Mouse (Mus musculus) small intestine, adult 2 months (tissue): Measurements from ENCODE around the gene Rpl23. TPM values are rescaled to one million over a fixed set of nuclear protein-coding genes. Genes with fewer than 3 reads are reported as not detected.
A peak's percentile ranks its signal among the peaks of the same experiment; 100 is the strongest.

Experiments
- H3K27ac ChIP-seq: fragments of 200-500 bp; 2 replicates; pipeline ENCODE4 v1.5.1; 2012; ENCODE audit warnings: low read depth, low read length, control low read depth, inconsistent platforms; ENCODE audit not compliant: insufficient read depth
- H3K27me3 ChIP-seq: fragments of 200-500 bp; 2 replicates; pipeline ENCODE4 v1.6.1; 2012; ENCODE audit warnings: mild to moderate bottlenecking, moderate library complexity, low read length, inconsistent platforms; ENCODE audit not compliant: control insufficient read depth, insufficient read depth
- H3K36me3 ChIP-seq: fragments of 200-500 bp; 2 replicates; pipeline ENCODE4 v1.6.1; 2012; ENCODE audit warnings: mild to moderate bottlenecking, low read length, control low read depth, inconsistent platforms; ENCODE audit not compliant: control insufficient read depth, insufficient read depth
- H3K4me1 ChIP-seq: fragments of 200-500 bp; 2 replicates; pipeline ENCODE4 v1.6.1; 2012; ENCODE audit warnings: low read length, inconsistent platforms, mixed read lengths; ENCODE audit not compliant: control insufficient read depth, insufficient read depth, insufficient read length
- H3K4me3 ChIP-seq: fragments of 200-500 bp; 2 replicates; pipeline ENCODE4 v1.5.1; 2012; ENCODE audit warnings: low read depth, mild to moderate bottlenecking, control low read depth, inconsistent platforms, low read length, moderate library complexity
- CTCF ChIP-seq: fragments of 200-500 bp; IDR thresholded peaks from 2 replicates; pipeline ENCODE4 v1.5.1; 2012; ENCODE audit warnings: low read depth, mild to moderate bottlenecking, control low read depth, inconsistent platforms, low read length, moderate library complexity, mixed read lengths; ENCODE audit not compliant: insufficient replicate concordance, insufficient read length; ENCODE audit errors: extremely low read depth
- POLR2A ChIP-seq: fragments of 200-500 bp; IDR thresholded peaks from 2 replicates; pipeline ENCODE4 v1.6.1; 2012; ENCODE audit warnings: low read depth, mild to moderate bottlenecking, control low read depth, inconsistent platforms, low read length, moderate library complexity
- WGBS: fragments of 180-500 bp; shearing (Covaris S2); methylation state at CpG from one replicate; pipeline ENCODE4 v1.1.7; 2018; 5-methylcytosine and 5-hydroxymethylcytosine counted together
- polyA plus RNA-seq: library from polyadenylated mRNA; depleted of rRNA; stranded (reverse); fragments of >200 nt; gene quantifications from 2 replicates; pipeline ENCODE4 v1.2.3, GENCODE M21; 2012; rRNA removed

The Rpl23 gene
- 10.2 and 22.0 TPM in 2 replicates for polyA plus RNA-seq

GRCm38 (mm10) chr11:97781832-97782563, at the start of gene Rpl23:
Rpl23 (minus strand) TSS chr11:97782437.
- H3K4me3 ChIP-seq: peak within 1 kb of the TSS; percentile 96
- peaks cover 10% of the 10 kb centered on the region; the same call in 1 of the 2 replicates for H3K4me1 ChIP-seq
- peaks cover 35% of the 10 kb centered on the region for H3K36me3 ChIP-seq
- H3K27ac ChIP-seq: peak within 1 kb of the TSS; percentile 60
- WGBS: under 1% methylated on average over 67 of the region's 67 CpGs
- H3K27me3 ChIP-seq: no peaks in the 10 kb centered on the region
- TF ChIP-seq CTCF: no peak
- peak; percentile 81 for TF ChIP-seq POLR2A

- TF ChIP-seq CTCF (no peak), POLR2A (no peak)
- Histone ChIP-seq H3K27ac (no peak overlapping the region), H3K4me3 (no peak overlapping the region), H3K4me1 (peaks cover 14% of the 10 kb centered on the region; the same call in 1 of the 2 replicates), H3K36me3 (peaks cover 73% of the 10 kb centered on the region), H3K27me3 (no peaks in the 10 kb centered on the region)
- WGBS: 75% methylated on average over 11 of the region's 11 CpGs
Measured at GRCm38 (mm10) chr11:97832001-97832400, 49.8 kb upstream of the Rpl23 start.

GRCm38 (mm10) chr11:97830501-97830900, 48.3 kb upstream of the Rpl23 start:
- H3K36me3 ChIP-seq: peaks cover 74% of the 10 kb centered on the region
- H3K27ac ChIP-seq: peak overlapping the region; percentile 44; the same call in 1 of the 2 replicates
- H3K4me1 ChIP-seq: peaks cover 27% of the 10 kb centered on the region
- WGBS: 76% methylated on average over 6 of the region's 6 CpGs
- TF ChIP-seq CTCF: no peak
- TF ChIP-seq POLR2A: no peak
- no peaks in the 10 kb centered on the region for H3K27me3 ChIP-seq
- H3K4me3 ChIP-seq: no peak overlapping the region

DNA sequence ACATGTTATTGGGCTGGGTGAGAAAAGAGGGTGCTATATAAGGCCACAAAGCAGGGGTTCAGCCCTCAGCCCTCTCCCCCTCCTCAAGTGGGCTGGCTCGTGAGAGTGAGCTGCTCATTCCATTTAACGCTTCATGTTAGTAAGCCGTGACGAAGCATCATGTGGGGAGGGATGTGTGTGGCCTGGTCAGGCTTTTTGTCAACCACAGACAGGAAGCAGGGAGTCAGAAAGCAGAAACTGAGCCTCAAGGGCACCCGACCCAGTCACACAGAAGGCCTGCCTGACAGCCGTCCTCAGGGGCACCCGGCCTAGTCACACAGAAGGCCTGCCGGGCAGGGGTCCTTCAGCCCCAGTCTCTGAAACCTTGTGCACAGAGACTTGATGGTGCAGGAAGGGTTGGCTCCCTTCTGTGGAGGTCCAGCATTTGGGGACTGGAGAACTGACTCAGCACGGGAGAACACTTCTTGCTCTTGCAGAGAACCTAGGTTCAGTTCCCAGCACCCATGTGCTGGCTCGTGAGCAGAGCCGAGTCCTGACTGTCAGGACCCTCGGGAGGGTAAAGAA, 47.8 kb upstream of the Rpl23 start:
- WGBS: 81% methylated on average over 12 of the region's 12 CpGs
- peak overlapping the region; percentile 44 for H3K27ac ChIP-seq
- H3K27me3 ChIP-seq: no peaks in the 10 kb centered on the region
- TF ChIP-seq POLR2A (no peak), CTCF (no peak)
- peaks cover 31% of the 10 kb centered on the region for H3K4me1 ChIP-seq
- H3K36me3 ChIP-seq: peaks cover 75% of the 10 kb centered on the region
- no peak overlapping the region for H3K4me3 ChIP-seq

GRCm38 (mm10) chr11:97829365-97829764, 47.1 kb upstream of the Rpl23 start:
- WGBS: 78% methylated on average over 7 of the region's 7 CpGs
- Histone ChIP-seq H3K4me3 (no peak overlapping the region), H3K36me3 (peaks cover 75% of the 10 kb centered on the region), H3K27me3 (no peaks in the 10 kb centered on the region), H3K27ac (no peak overlapping the region), H3K4me1 (peaks cover 37% of the 10 kb centered on the region)
- no peak for TF ChIP-seq CTCF
- TF ChIP-seq POLR2A: no peak

DNA sequence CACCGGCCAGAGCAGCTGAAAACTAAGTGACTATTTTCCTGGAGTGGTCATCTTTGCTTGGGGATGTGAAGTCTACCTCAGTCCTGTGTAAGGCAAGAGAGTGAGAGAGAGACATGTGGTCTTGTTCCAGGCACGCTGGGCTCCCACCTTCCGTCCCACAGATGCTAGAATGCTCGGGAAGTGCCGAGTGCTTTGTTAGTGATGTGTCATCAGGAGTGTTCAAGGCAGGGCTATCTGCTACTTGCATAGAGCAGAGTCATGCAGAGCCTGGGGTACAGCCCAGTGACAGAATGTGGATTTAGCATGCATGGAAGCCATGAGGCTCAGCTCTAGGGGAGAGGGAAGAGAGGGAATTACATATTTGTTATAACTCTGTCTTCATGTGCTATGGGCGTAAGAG, 45.4 kb upstream of the Rpl23 start:
- H3K27me3 ChIP-seq: no peaks in the 10 kb centered on the region
- WGBS: 93% methylated on average over 6 of the region's 6 CpGs
- peaks cover 72% of the 10 kb centered on the region for H3K36me3 ChIP-seq
- H3K4me1 ChIP-seq: peaks cover 49% of the 10 kb centered on the region
- H3K27ac ChIP-seq: no peak overlapping the region
- no peak for TF ChIP-seq CTCF
- no peak for TF ChIP-seq POLR2A
- no peak overlapping the region for H3K4me3 ChIP-seq

DNA sequence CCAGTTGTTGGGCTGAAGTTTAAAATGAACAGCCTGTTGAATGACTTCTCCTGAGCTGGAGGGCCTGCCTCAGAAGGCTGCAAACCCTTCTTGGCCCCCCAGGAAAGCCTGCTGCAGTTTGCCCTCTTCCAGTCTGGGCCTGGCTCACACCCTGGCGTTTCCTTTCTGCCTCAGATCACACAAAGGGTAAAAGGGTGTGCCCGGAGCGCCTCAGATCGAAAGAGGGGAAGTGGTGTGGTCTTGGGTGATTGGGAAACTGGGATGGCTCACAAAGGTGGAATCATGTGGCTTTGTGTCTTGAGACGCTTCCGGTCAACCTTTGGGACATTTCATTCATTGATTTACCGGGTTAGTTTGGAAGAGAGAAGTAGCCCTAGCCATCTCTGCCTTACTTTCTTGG, 44.2 kb upstream of the Rpl23 start:
- 28% methylated on average over 7 of the region's 7 CpGs for WGBS
- peak overlapping the region; percentile 76 for H3K27ac ChIP-seq
- TF ChIP-seq POLR2A: no peak
- no peak for TF ChIP-seq CTCF
- peaks cover 53% of the 10 kb centered on the region for H3K4me1 ChIP-seq
- H3K36me3 ChIP-seq: peaks cover 74% of the 10 kb centered on the region
- H3K27me3 ChIP-seq: no peaks in the 10 kb centered on the region
- no peak overlapping the region for H3K4me3 ChIP-seq
